Mouse (Mus musculus) left cerebral cortex, adult 9 months (tissue): ENCODE measurements around the gene Prdm1.

ENCODE experiments used
- DNase-seq, 2 experiments: peaks; one replicate each; pipeline ENCODE4 v3.0.0; 2022; ENCODE audit warnings: low spot score in 2 of 2

The Prdm1 gene

DNA sequence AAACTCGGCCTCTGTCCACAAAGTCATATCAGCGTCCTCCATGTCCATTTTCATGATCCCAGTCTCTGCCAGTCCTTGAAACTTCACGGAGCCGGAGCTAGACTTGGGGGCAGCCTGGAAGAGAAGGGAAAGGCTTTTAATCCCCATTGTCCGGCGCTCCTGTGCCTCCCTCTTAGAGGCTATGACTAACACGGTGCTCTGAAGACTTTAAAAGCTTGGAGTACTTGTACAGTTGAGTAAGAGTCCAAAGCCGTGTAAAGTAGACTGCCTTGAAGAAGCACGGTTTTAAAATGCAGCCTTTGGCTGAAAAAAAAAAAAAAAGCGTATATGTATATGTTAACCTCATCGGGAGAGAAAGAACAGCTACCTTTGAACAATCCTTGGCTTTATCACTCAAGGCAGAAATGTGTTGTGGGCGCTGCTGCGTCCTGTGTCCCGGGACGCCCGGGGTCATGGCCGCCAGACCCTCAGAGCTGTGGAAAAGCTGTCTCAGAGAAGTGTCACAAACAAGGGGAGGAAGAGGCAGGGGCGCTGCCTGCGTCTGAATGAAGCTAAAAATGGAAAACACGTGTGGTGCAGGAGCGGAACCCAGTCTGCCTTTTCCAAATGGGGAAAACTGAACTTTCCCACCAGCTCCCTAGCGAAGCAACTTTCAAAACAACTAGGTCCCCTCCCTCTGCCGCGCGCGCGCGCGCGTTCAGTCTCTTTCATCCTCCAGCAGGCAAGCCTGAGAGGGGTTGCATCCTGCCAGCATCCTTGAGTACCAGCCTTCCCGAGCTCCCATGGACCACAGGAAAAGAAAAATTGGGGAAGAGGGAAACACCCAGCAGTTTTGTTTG, 71.3 kb downstream of the Prdm1 start:
- no peak for DNase-seq

DNA sequence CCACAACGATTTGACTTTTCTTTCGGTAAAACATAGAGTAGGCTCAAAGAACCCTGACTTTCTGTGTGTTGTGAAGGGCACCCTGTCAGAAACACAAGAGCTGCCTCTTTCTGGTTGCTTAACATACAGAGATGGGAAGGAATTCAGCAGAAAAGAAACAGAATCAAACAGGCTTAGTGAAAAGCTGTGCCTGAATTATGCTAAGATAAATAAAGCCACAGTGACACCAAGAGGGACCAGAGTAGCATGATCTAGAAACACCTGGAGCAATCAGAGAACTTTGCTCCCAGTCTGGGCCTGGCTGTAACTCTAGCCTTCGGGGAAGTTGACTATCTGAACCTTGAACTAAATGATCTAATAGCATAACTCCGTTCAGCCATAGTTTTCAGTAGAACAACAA, 73.5 kb downstream of the Prdm1 start:
- no peak for DNase-seq

DNA sequence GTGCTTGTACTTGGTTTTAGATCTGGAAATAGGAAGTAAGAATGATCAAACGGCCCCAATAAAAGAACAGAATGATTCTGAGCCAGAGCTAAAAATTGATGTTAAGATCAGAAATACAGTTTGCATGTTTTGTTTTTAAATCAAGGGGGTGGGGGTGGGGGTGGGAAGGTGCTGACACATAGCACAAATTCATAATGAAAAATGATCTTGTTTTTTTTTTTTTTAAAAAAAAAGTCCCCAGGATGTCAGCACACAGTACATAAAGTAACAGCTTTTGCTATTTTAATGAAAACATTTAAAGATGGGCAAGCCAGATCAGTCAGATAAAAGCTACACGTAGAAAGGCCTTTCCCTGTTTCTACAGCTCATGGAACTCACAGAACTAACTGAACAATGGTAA, 74.2 kb downstream of the Prdm1 start:
- no peak for DNase-seq

DNA sequence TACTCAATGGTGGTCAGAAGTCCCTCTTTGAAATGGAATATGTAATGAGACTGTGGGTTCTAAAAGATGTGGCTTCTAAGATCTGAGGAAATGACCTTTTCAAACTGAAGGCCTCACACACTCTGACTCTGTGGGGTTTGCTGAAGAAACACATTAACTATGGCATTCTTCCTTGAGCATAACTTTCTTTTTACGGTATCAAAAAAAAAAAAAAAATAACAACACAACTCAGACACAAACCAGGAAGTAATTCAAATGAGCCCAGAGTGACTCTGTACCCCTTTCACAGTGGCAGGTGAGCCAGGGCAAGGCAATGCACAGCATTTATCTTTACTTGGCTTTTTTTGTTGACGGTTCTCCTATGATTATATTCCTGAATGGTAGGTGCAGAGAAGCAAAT, 77.5 kb downstream of the Prdm1 start:
- no peak for DNase-seq

DNA sequence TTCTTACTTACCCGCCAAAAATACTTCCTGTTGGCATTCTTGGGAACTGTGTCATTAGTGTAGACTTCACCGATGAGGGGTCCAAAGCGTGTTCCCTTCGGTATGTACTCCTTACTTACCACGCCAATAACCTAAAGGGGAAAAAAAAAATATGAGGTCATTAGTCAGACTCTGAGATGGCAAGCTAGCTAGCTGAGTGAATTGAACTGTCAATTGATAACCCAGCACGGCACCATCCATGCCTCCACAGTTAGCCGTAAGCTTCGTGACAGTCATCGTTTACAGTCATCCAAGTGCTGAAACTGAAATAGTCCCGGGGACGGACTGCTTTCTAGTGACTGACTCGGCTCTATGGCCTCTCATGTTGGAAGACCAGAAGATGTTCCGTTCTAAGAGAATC, 78.2 kb downstream of the Prdm1 start:
- DNase-seq = no peak

DNA sequence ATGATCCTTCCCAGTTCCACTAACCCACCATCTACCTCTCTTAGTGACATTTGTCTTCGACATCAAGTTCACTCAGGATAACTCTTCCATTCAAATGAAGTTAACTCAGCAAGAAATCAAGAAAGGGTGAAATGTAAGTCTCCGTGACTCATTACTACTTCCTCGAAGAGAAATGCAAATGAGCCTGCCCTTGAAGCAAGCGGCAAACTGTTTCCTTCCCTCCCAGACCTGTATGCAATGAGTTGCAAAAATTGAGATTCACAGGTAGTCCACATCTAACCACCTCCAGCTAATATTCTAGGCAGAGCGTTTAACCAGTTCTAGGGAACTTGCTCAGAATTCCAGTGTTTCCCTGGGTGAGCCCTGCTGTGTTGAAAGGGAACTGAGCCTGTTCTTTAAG, 78.6 kb downstream of the Prdm1 start:
- DNase-seq = no peak

DNA sequence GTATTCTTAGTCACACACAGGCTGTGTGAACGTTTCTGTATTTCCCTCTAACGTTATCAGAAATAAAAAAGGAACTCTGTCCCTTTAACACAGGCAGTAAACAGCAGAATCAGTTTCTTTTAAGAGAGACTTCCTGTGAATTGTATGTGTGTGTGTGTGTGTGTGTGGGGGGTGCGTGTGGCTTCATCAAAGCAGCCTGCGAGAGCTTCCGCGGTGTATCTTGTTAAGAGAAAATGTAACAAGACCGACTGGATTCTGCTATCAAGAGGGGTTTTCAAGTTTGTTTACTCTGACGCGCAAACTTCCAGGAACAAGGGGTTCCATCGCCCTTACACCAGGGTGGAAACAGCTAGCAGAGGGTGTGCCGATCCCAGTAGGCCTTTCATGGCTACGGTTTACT, 80.1 kb downstream of the Prdm1 start:
- no peak for DNase-seq

DNA sequence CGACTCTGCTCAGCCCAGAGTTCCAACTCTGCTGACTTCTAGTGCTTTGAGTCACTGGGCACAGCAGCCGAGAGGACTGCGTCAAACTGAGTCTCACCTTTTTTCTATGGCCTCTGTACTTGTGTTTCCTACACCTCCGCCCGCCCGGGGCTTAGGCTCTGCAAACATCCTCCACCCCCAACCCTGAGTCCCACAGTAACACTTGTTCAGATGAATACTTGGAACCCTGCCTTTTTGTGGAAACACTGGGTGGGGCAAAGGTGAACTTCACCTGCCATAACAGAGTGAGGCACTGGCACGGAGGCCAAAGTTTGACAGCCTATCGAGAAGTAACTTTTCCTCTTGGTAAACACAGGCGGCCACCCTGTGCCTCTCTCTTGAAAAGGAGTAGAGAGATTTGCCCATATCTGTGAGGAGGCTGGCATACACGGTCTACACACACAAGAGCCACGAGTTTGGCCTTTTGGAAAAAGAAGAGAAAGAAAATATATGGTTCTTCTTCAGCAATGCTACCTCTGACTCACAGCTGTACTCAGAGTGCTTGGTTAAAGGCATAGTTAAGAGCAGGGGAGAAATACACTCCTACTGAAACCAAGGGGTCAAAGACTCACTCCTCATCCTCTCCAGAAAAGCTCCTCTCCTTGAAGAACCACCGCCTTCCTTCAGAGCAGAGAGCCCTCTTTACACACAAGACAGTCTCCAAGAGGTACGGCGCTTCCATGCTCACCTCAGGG, 80.7 kb downstream of the Prdm1 start:
- no peak for DNase-seq

DNA sequence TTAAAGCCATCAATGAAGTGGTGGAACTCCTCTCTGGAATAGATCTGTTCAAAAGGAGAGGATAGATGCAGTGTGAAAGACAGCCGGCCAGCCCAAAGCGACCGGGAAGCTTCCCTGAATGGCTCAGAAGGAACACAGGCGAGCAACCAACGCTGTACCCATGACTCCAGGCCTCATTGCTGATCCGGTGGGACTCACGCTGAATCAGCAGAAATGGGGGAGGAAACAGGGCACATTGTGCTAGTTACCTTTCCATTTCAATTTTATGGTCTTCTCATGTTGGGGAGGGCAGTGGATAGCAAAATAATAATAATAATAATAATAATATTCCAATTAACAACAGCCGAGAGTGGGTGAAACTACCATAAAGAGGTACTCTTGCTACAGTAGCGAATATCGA, 81.3 kb downstream of the Prdm1 start:
- DNase-seq = no peak

DNA sequence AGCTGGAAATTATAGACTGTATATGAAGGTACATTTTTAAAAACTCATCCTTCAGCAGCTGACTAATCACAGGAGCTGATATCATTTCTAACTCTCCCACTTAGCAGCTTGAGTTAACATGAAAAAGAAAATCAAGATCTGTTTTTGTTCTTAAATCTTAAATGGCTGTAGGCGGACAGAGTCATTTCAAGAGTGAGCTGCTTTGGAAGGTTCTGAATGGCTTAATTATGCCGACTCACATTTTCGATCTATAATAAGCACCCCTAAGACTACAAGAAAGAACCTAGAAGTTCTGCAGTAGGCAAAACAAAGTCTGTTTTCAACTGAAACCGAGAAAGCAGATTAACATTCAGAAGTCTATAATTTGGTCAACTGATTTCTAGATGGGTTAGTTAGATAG, 83.9 kb downstream of the Prdm1 start:
- DNase-seq = peak in 1 of 2 experiments; percentile 22

DNA sequence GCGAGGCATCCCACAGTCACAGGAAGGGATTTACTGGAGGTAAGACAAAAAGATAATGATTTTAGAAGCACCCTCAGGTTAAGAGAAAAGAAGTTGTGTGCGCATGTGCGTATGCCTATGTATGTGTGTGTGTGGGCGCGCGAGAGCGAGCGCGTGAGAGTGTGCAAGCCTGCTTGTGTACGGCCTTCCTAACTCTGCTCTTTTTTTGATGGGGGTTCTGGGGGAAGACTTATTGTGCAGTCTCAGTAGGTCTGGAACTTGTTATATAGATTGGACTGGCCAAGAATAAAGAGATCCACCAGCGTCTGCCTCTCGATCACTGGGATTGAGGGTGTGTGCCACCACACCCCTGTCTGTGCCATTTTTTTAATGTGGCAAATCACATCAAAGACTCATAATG, 84.6 kb downstream of the Prdm1 start:
- no peak for DNase-seq

DNA sequence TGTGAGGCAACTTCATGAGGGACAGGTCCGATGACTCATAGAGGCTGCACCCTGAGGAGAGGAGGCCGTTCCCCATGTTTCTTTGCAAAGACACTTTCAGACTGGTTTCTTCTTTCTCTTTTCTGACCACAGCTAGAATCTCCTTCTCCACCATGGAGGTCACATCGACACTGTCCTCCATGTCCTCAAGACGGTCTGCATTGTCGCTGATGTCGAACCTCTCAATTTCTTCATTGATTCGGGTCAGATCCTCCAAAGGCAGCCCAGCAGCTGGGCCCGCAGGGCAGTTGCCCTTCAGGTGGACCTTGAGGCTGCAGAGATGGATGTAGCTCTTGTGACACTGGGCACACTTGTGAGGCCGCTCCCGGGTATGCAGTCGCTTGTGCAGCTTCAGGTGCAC, 88.6 kb downstream of the Prdm1 start:
- DNase-seq = no peak

DNA sequence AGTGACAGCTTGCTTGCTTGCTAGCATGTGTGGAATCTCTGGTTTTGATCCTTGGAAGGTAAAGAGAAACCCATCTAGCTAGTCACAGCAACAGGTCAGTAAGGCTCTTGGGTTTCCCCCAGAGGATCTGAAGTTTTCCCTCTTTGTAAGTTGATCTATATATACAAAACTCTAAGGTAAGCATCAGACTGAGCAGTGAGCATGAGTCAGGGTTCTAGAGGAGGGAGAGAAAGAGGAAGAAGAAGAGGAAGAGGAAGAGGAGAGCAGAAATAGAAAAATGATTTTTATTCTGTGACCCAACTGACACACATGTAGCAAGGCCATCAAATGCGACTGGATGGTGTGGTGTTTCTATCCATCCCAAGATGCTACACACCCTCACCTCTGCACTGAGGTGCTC, 90.7 kb downstream of the Prdm1 start:
- DNase-seq = no peak

DNA sequence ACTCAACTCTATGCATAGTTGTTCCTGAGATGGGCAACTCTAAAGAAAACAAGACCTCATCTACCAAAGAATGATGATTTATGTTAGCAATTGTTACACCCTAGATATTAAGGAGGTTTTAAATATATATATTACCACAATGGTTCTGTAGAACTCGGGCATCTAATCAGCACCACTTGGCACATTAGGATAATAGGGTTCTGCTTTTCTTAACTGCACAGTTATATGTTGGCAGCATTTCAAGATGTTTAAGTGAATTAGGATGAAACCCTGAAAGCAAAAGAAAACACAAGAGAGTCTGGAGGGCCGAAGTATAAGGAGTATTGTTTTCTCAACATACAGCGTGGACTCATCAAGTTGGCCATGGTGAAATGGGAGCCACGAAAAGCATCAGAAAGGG, 92.3 kb downstream of the Prdm1 start:
- DNase-seq = no peak

DNA sequence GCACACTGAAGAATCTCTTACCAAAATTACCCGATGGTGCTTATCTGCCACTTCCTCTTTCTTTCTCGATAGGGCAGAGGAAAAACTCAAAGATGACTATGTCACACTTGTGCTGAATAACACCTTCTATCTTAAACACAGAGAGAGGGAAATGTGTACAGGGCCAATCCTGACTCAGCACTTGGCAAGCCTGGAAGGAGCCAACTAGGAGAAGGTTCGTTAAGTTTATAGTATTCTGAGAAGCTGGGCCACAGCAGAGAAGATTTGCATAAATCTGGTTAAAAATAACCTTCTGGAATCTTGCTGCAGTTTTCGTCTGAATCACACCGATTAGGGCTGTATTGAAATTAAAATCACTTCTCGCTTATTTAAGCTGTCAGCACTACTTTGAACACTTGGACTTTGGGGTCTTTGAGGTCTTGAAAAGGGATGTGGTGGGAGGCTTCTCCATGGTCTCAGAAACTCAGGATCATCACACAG, 93.6 kb downstream of the Prdm1 start:
- peak; percentile 22 to 71 for DNase-seq

DNA sequence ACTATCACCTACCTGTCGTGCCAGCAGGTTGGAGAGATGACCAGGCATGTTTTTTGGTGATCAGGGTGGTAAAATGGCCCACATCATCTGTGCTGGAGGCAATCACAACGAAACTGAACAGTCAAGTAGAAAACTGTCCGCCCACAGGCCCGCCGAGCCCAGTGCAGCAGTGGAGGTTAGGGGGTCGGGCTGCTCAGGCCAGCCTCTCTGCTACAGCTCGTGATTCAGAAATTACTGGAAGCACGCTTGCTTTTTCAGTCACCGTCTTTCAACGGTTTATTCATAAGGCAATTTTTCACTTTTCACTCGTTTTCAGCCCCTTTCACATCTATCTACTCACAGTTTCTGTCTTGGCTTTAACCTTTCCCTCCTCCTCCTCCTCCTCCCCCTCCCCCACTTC, 96.1 kb downstream of the Prdm1 start:
- DNase-seq = no peak

DNA sequence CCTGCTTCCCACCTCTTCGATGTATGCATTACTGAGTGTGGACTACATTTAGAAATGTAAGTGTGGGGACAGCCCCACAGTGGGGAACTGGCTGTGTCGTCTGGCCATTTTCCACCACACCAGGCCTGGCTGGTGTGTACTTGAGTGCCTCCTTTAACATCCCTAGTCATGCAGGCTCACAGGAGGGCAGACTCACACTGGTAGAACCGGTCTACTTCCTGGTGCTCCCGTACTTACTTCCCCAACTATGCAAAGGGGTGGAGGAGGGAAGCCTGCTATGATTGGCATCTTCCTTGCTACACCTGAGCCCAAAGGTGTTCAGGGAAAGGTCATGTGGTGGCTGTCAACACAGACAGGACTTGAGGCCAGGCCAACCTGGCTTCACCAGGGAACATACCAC, 96.6 kb downstream of the Prdm1 start:
- DNase-seq = no peak

DNA sequence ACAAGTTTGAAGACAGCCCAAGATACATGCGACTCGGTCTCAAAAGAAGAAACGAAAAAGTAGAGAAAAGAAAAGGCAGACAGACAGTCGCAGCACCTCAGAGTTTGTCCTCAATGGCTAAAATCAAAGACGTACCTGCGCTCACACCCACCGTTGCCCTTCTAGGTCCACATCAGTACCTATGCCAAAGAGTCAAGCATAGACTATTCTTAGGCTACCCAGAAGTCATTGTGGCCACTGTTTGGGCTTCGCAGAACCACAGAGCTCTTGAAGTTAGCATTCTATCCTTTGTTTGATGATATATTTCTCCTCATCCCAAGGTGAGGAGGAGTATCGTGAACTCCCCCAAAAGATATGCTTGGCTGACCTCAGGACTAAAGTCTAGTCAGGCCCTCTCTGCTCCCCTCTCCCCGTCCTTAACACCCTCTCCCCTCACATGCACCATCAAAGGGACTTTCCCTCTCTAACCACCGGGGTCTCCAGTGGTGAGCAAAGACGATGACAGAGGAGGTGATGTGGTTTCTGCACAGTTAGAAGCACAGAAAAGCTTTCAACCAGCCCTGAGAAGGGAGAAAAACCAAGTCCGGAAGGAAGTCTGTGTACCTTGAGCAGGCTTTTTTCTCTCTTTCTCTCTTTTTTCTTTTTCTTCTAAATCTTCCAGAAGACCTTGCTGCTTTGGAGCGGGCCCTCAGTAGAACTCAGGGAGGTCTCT, 99.0 kb downstream of the Prdm1 start:
- no peak for DNase-seq

DNA sequence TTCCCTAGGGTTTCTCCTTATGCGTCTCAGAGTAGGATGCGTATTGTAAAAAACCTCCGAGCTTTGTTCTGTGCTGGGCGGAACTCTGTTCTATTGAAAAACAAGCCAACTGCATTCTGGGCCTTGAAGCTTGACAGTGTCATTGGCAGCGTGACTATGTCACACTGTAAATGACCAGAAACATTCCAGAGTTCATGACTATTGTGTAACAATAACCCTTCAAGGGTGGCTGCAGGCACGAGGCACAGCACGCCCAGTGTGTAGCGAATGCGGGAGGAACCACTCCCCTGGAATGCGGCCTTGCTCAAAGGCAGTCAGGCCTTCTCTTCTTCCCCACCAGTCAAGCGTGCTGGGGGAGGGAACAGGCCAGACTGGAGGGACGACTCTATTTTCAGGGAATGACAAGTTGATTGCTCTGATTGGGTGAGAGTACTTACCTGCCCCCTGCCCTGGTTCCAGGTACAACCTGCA, 100.4 kb downstream of the Prdm1 start:
- DNase-seq = no peak

DNA sequence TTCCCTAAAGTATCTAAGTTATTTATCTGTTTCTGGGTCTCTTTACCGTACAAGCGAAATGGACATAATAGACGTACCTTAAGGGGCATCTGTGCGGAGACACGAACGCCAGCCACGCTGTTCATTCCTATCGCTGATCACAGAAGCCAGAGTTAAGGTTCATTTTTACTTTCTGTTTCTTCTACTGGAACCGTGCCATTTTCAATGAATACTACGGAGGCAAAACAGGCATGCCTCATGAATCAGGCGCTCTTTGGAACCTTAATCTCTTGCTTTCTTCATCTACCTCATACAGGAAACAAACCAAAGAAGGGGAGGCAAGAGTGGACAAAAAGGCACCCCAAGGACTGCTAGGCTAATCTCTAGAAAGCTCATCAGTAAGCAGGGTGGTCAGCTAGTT, 100.9 kb downstream of the Prdm1 start:
- DNase-seq = no peak

DNA sequence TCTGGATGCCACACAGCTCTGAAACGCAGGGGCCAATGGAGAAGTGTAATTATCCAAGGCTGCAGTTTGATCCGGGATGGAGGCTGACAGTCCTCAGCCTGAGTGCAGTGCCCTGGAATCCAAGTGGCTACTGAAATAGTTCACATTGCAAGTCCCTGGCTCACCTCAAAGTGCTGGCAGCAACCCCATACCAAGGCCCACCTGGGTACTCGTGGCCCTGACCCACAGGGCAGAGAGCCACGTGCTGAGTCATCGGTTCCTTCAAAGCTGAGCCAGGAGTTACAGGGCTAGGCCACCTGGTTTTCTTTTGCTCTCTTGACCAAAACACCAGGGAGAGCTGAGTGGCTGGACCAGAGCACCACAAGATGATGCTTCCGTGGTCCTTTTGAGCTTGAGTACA, 103.3 kb downstream of the Prdm1 start:
- no peak for DNase-seq

DNA sequence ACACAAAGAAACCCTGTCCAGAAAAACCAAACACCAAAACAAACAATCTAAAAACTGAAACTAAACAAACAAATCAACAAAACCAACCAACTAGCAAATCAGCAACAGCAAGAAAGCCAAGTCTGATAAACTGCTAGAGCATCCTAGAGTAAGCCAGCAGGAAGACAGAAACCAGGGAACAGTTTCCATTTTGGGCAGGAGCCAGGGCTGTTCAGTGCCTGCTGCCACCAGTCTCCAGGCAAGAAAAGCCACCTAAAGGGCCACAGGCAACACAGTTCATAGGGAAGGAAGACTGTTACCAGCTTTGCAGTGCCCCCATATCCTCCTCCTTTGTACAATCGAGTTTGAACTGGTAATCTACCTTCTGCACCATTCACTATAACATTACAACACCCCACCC, 106.4 kb downstream of the Prdm1 start:
- DNase-seq = no peak

DNA sequence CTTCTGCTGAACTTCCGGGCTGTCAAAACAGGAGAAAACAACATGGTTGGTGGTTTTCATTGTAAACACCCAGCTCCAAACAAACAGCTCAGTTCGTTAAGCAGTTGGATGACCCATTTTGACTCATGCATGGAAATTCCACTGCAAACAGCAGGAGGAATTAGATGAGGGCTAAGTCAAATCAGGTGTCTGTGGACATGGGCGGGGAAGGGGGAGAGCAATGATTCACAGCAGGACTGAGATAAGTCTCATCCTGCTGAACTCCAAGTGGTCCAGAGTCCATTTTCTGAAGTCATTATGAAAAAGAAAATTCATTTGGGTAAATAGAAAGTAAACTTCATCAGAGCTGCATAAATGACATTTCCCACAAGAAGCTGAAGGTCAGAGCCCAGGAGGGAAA, 108.1 kb downstream of the Prdm1 start:
- DNase-seq = no peak
